Mouse (Mus musculus): Measurements from ENCODE around the gene Znhit1. TPM values are rescaled to one million over a fixed set of nuclear protein-coding genes. Genes with fewer than 3 reads are reported as not detected.

Znhit1 gene
- total RNA-seq, 2 experiments from 2014 or later = 71.4 to 76.1 TPM

- DNase-seq (ENCODE audit: low spot score in 2 of 2) = peak in 1 of 2 experiments; percentile 77
These were observed 485 bp downstream of the Znhit1 start for GRCm38 (mm10) chr5:136987138-136987933.

- DNase-seq (ENCODE audit: low spot score in 2 of 2) = peak; percentile 92 to 98
These were observed 1.1 kb downstream of the Znhit1 start, which contains the start of gene Plod3 for GRCm38 (mm10) chr5:136986695-136987137. TSS of gene Plod3 (plus strand) at chr5:136987019.

GRCm38 (mm10) chr5:136984828-136985227 is 3.0 kb downstream of the Znhit1 start:
- no peak for DNase-seq (ENCODE audit: low spot score in 2 of 2)

- no peak for DNase-seq (ENCODE audit: low spot score in 2 of 2)
These were observed 5.4 kb downstream of the Znhit1 start for GRCm38 (mm10) chr5:136982338-136982930.

GRCm38 (mm10) chr5:136980974-136981373 is 6.8 kb downstream of the Znhit1 start:
- DNase-seq (ENCODE audit: low spot score in 2 of 2) = no peak

GRCm38 (mm10) chr5:136979762-136980161 is 8.1 kb downstream of the Znhit1 start:
- no peak for DNase-seq (ENCODE audit: low spot score in 2 of 2)

GRCm38 (mm10) chr5:136977769-136978168 is 10.1 kb downstream of the Znhit1 start:
- no peak for DNase-seq (ENCODE audit: low spot score in 2 of 2)

GRCm38 (mm10) chr5:136973670-136974069 is 14.2 kb downstream of the Znhit1 start:
- DNase-seq (ENCODE audit: low spot score in 2 of 2) = no peak

GRCm38 (mm10) chr5:136970703-136971102 is 17.1 kb downstream of the Znhit1 start:
- no peak for DNase-seq (ENCODE audit: low spot score in 2 of 2)

GRCm38 (mm10) chr5:136967592-136967991 is 20.2 kb downstream of the Znhit1 start:
- no peak for DNase-seq (ENCODE audit: low spot score in 2 of 2)

GRCm38 (mm10) chr5:136966861-136967455 is 20.9 kb downstream of the Znhit1 start:
- no peak for DNase-seq (ENCODE audit: low spot score in 2 of 2)

- DNase-seq (ENCODE audit: low spot score in 2 of 2) = no peak
These were observed 21.5 kb downstream of the Znhit1 start, which contains the start of gene Cldn15 for GRCm38 (mm10) chr5:136966331-136966730. TSS of gene Cldn15 (plus strand) at chr5:136966616.

GRCm38 (mm10) chr5:136965686-136966085 is 22.1 kb downstream of the Znhit1 start:
- DNase-seq (ENCODE audit: low spot score in 2 of 2) = no peak

- DNase-seq (ENCODE audit: low spot score in 2 of 2) = no peak
These were observed 22.6 kb downstream of the Znhit1 start for GRCm38 (mm10) chr5:136965210-136965609.

- DNase-seq (ENCODE audit: low spot score in 2 of 2) = no peak
These were observed 24.8 kb downstream of the Znhit1 start for GRCm38 (mm10) chr5:136962966-136963540.

- peak; percentile 77 to 78 for DNase-seq (ENCODE audit: low spot score in 2 of 2)
These were observed 25.3 kb downstream of the Znhit1 start for GRCm38 (mm10) chr5:136962501-136962900.

- DNase-seq (ENCODE audit: low spot score in 2 of 2) = peak; percentile 94 to 96
These were observed 25.8 kb downstream of the Znhit1 start for GRCm38 (mm10) chr5:136961983-136962461.

GRCm38 (mm10) chr5:136961334-136961982 is 26.4 kb downstream of the Znhit1 start:
- peak in 1 of 2 experiments; percentile 24 for DNase-seq (ENCODE audit: low spot score in 2 of 2)

GRCm38 (mm10) chr5:136960053-136960452 is 27.8 kb downstream of the Znhit1 start:
- DNase-seq (ENCODE audit: low spot score in 2 of 2) = no peak

- DNase-seq (ENCODE audit: low spot score in 2 of 2) = no peak
These were observed 28.7 kb downstream of the Znhit1 start for GRCm38 (mm10) chr5:136958991-136959605.

All from layer of hippocampus, postnatal 14 days (tissue).